Mouse (Mus musculus) heart, embryonic 15.5 days (tissue): ENCODE data around the gene Mov10. TPM values are rescaled to one million over a fixed set of nuclear protein-coding genes. Genes with fewer than 3 reads are reported as not detected.

Experiments used
- ATAC-seq: fragments of 200-750 bp; cut with Nextera tagmentation; replicated peaks from 2 replicates; pipeline ENCODE4 v1.8.0; 2017; ENCODE audit warnings: low read depth, moderate TSS enrichment; ENCODE audit not compliant: insufficient number of reproducible peaks, insufficient read depth, low FRiP score
- H3K27ac ChIP-seq: fragments of 300-500 bp; sonication (generic); 2 replicates; pipeline ENCODE4 v1.5.1; 2015; ENCODE audit warnings: mild to moderate bottlenecking, inconsistent platforms
- H3K27me3 ChIP-seq: fragments of 300-500 bp; sonication (generic); 2 replicates; pipeline ENCODE4 v1.6.1; 2015; ENCODE audit warnings: inconsistent platforms
- H3K36me3 ChIP-seq: fragments of 300-500 bp; sonication (generic); 2 replicates; pipeline ENCODE4 v1.6.1; 2015; ENCODE audit warnings: mild to moderate bottlenecking, inconsistent platforms
- H3K4me1 ChIP-seq: fragments of 300-500 bp; sonication (generic); replicated peaks from 2 replicates; pipeline ENCODE4 v1.6.1; 2015; ENCODE audit warnings: inconsistent platforms
- H3K4me2 ChIP-seq: fragments of 300-500 bp; sonication (generic); 2 replicates; pipeline ENCODE4 v1.6.1; 2015; ENCODE audit warnings: inconsistent platforms, mild to moderate bottlenecking, moderate library complexity
- H3K4me3 ChIP-seq: fragments of 300-500 bp; sonication (generic); 2 replicates; pipeline ENCODE4 v1.5.1; 2015; ENCODE audit warnings: mild to moderate bottlenecking, inconsistent platforms
- H3K9ac ChIP-seq: fragments of 300-500 bp; sonication (generic); 2 replicates; pipeline ENCODE4 v1.6.1; 2015; ENCODE audit warnings: mild to moderate bottlenecking, inconsistent platforms
- H3K9me3 ChIP-seq: fragments of 300-500 bp; sonication (generic); replicated peaks from 2 replicates; pipeline ENCODE4 v1.6.1; 2016; ENCODE audit warnings: inconsistent platforms
- WGBS: fragments of 180-500 bp; shearing (Covaris S2); methylation state at CpG from one replicate; pipeline ENCODE4 v1.1.7; 2015; ENCODE audit warnings: mixed read lengths; 5-methylcytosine and 5-hydroxymethylcytosine counted together
- polyA plus RNA-seq: library from polyadenylated mRNA; unstranded; fragments of >200 nt; fragmentation: Nextera tagmentation; extraction: Ambion mirVana; gene quantifications from 2 replicates; pipeline ENCODE4 v1.2.1, GENCODE M21; 2015

The Mov10 gene
- polyA plus RNA-seq, 1 experiment from 2014 or later: 24.4 TPM

- peaks cover 29% of the 10 kb centered on the region for H3K27me3 ChIP-seq
- 1% methylated on average over 56 of the region's 56 CpGs for WGBS
Observed at GRCm38 (mm10) chr3:104780561-104781420, 37.6 kb downstream of the Mov10 start, which contains the start of gene Ppm1j. Gene Ppm1j (plus strand): TSS chr3:104781056.

GRCm38 (mm10) chr3:104779949-104780348 is 38.4 kb downstream of the Mov10 start:
- H3K4me1 ChIP-seq: peaks cover 45% of the 10 kb centered on the region
- H3K36me3 ChIP-seq: no peaks in the 10 kb centered on the region
- H3K9ac ChIP-seq: no peak overlapping the region
- H3K27ac ChIP-seq: no peak overlapping the region
- ATAC-seq: no peak
- no peak overlapping the region; the same call in 1 of the 2 replicates for H3K4me3 ChIP-seq
- WGBS: 2% methylated on average over 7 of the region's 7 CpGs
- H3K9me3 ChIP-seq: no peaks in the 10 kb centered on the region
- H3K4me2 ChIP-seq: peak overlapping the region; percentile 98; the same call in 1 of the 2 replicates
- H3K27me3 ChIP-seq: peaks cover 32% of the 10 kb centered on the region

More at GRCm38 (mm10) chr3:104780561-104781420, 37.6 kb downstream of the Mov10 start, which contains the start of gene Ppm1j:
- Histone ChIP-seq H3K4me3 (peak within 1 kb of the TSS; percentile 67), H3K4me2 (peak within 1 kb of the TSS; percentile 98), H3K27ac (peak within 1 kb of the TSS; percentile 91), H3K4me1 (peaks cover 45% of the 10 kb centered on the region), H3K9me3 (no peaks in the 10 kb centered on the region), H3K9ac (peak within 1 kb of the TSS; percentile 73), H3K36me3 (no peaks in the 10 kb centered on the region)
- ATAC-seq: peak; percentile 76

GRCm38 (mm10) chr3:104777342-104777741 is 41.0 kb downstream of the Mov10 start:
- Histone ChIP-seq H3K9me3 (no peaks in the 10 kb centered on the region), H3K36me3 (no peaks in the 10 kb centered on the region), H3K4me1 (peaks cover 31% of the 10 kb centered on the region), H3K9ac (peak overlapping the region; percentile 51), H3K27ac (no peak overlapping the region), H3K27me3 (peaks cover 32% of the 10 kb centered on the region), H3K4me3 (peak overlapping the region; percentile 48), H3K4me2 (peak overlapping the region; percentile 79)
- WGBS: 1% methylated on average over 20 of the region's 20 CpGs
- ATAC-seq: no peak

- H3K4me1 ChIP-seq: peaks cover 8% of the 10 kb centered on the region; the same call in 1 of the 2 replicates
- H3K9me3 ChIP-seq: no peaks in the 10 kb centered on the region
- H3K9ac ChIP-seq: no peak overlapping the region
- no peak overlapping the region for H3K4me2 ChIP-seq
- H3K27me3 ChIP-seq: peaks cover 27% of the 10 kb centered on the region
- no peaks in the 10 kb centered on the region for H3K36me3 ChIP-seq
- H3K27ac ChIP-seq: no peak overlapping the region
- no peak for ATAC-seq
- 75% methylated on average over 7 of the region's 7 CpGs for WGBS
- no peak overlapping the region for H3K4me3 ChIP-seq
Observed at GRCm38 (mm10) chr3:104773301-104773700, 45.1 kb downstream of the Mov10 start.

- no peaks in the 10 kb centered on the region for H3K4me1 ChIP-seq
- no peak overlapping the region for H3K9ac ChIP-seq
- H3K36me3 ChIP-seq: no peaks in the 10 kb centered on the region
- 62% methylated on average over 6 of the region's 6 CpGs for WGBS
- no peaks in the 10 kb centered on the region for H3K9me3 ChIP-seq
- peaks cover 14% of the 10 kb centered on the region for H3K27me3 ChIP-seq
- H3K4me2 ChIP-seq: no peak overlapping the region
- H3K27ac ChIP-seq: no peak overlapping the region
- H3K4me3 ChIP-seq: no peak overlapping the region
- no peak for ATAC-seq
Observed at GRCm38 (mm10) chr3:104771460-104771859, 46.9 kb downstream of the Mov10 start.

- Histone ChIP-seq H3K4me3 (no peak overlapping the region), H3K27me3 (peaks cover 8% of the 10 kb centered on the region), H3K4me2 (no peak overlapping the region), H3K4me1 (no peaks in the 10 kb centered on the region), H3K9ac (no peak overlapping the region), H3K27ac (no peak overlapping the region), H3K9me3 (no peaks in the 10 kb centered on the region), H3K36me3 (no peaks in the 10 kb centered on the region)
- no peak for ATAC-seq
- WGBS: 66% methylated on average over 3 of the region's 3 CpGs
Observed at GRCm38 (mm10) chr3:104770918-104771317, 47.4 kb downstream of the Mov10 start.

- Histone ChIP-seq H3K27me3 (0 out of 2 replicates have a peak, but pooled peaks cover 5% of the 10 kb centered on the region), H3K4me1 (no peaks in the 10 kb centered on the region), H3K27ac (no peak overlapping the region), H3K4me2 (no peak overlapping the region), H3K4me3 (no peak overlapping the region), H3K9ac (no peak overlapping the region), H3K9me3 (no peaks in the 10 kb centered on the region), H3K36me3 (no peaks in the 10 kb centered on the region)
- 56% methylated on average over 10 of the region's 10 CpGs for WGBS
- ATAC-seq: no peak
Observed at GRCm38 (mm10) chr3:104770035-104770434, 48.3 kb downstream of the Mov10 start.

- H3K27me3 ChIP-seq: 0 out of 2 replicates have a peak, but pooled peaks cover 5% of the 10 kb centered on the region
- H3K36me3 ChIP-seq: no peaks in the 10 kb centered on the region
- 50% methylated on average over 3 of the region's 3 CpGs for WGBS
- H3K9ac ChIP-seq: no peak overlapping the region
- H3K4me3 ChIP-seq: no peak overlapping the region
- no peaks in the 10 kb centered on the region for H3K9me3 ChIP-seq
- no peak overlapping the region for H3K27ac ChIP-seq
- ATAC-seq: no peak
- no peak overlapping the region for H3K4me2 ChIP-seq
- H3K4me1 ChIP-seq: no peaks in the 10 kb centered on the region
Observed at GRCm38 (mm10) chr3:104769135-104769534, 49.2 kb downstream of the Mov10 start.

GRCm38 (mm10) chr3:104767716-104768115 is 50.6 kb downstream of the Mov10 start:
- H3K4me2 ChIP-seq: no peak overlapping the region
- H3K4me1 ChIP-seq: no peaks in the 10 kb centered on the region
- H3K36me3 ChIP-seq: no peaks in the 10 kb centered on the region
- H3K27ac ChIP-seq: no peak overlapping the region
- H3K27me3 ChIP-seq: 0 out of 2 replicates have a peak, but pooled peaks cover 5% of the 10 kb centered on the region
- no peak overlapping the region for H3K4me3 ChIP-seq
- no peak for ATAC-seq
- no peaks in the 10 kb centered on the region for H3K9me3 ChIP-seq
- H3K9ac ChIP-seq: no peak overlapping the region
- WGBS: 66% methylated on average over 4 of the region's 4 CpGs

GRCm38 (mm10) chr3:104767141-104767540 is 51.2 kb downstream of the Mov10 start:
- H3K4me1 ChIP-seq: peaks cover under 1% of the 10 kb centered on the region; the same call in 1 of the 2 replicates
- no peaks in the 10 kb centered on the region for H3K9me3 ChIP-seq
- H3K9ac ChIP-seq: no peak overlapping the region
- no peak overlapping the region for H3K27ac ChIP-seq
- no peak overlapping the region for H3K4me2 ChIP-seq
- no peak overlapping the region for H3K4me3 ChIP-seq
- ATAC-seq: no peak
- 0 out of 2 replicates have a peak, but pooled peaks cover 3% of the 10 kb centered on the region for H3K27me3 ChIP-seq
- 49% methylated on average over 2 of the region's 2 CpGs for WGBS
- no peaks in the 10 kb centered on the region for H3K36me3 ChIP-seq

GRCm38 (mm10) chr3:104765021-104765420 is 53.3 kb downstream of the Mov10 start:
- Histone ChIP-seq H3K4me2 (no peak overlapping the region), H3K27ac (no peak overlapping the region), H3K9ac (no peak overlapping the region), H3K4me1 (peaks cover 4% of the 10 kb centered on the region), H3K4me3 (no peak overlapping the region), H3K36me3 (no peaks in the 10 kb centered on the region), H3K9me3 (no peaks in the 10 kb centered on the region), H3K27me3 (0 out of 2 replicates have a peak, but pooled peaks cover 2% of the 10 kb centered on the region)
- 30% methylated on average over 4 of the region's 4 CpGs for WGBS
- ATAC-seq: no peak
